Mouse (Mus musculus): ENCODE data around the gene Snx33.
"Not testable (repeated sequence)": the region's sequence is repeated elsewhere in the genome, so short reads cannot be mapped to it uniquely, and the experiment has no call there.

The Snx33 gene

GRCm38 (mm10) chr9:56925291-56926024, 2.7 kb downstream of the Snx33 start:
- DNase-seq (ENCODE audit: low spot score in 2 of 2) = no peak

DNA sequence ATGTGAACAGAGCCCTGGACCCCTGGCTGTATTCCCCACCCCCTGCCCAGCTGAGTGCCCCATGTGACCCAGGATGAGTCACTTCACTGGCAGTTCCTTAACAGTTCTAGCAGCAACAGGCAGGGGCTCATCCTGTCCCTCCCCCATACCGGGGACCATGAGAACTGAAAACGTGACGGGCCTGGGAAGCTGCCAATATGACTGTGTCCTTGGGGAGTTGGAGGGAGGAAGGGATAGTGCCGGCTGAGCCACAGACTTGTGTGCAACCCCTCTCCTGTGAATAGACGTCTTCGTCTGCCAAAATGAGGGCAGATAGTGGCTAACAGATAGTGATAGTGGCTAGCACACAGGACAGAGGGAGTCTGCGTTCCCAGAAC, 3.5 kb downstream of the Snx33 start:
- peak; percentile 21 to 30 for DNase-seq (ENCODE audit: low spot score in 2 of 2)

GRCm38 (mm10) chr9:56923841-56924650, 4.1 kb downstream of the Snx33 start:
- no peak for DNase-seq (ENCODE audit: low spot score in 2 of 2)

- DNase-seq (ENCODE audit: low spot score in 2 of 2) = no peak
Measured at GRCm38 (mm10) chr9:56922746-56923145, 5.4 kb downstream of the Snx33 start.

DNA sequence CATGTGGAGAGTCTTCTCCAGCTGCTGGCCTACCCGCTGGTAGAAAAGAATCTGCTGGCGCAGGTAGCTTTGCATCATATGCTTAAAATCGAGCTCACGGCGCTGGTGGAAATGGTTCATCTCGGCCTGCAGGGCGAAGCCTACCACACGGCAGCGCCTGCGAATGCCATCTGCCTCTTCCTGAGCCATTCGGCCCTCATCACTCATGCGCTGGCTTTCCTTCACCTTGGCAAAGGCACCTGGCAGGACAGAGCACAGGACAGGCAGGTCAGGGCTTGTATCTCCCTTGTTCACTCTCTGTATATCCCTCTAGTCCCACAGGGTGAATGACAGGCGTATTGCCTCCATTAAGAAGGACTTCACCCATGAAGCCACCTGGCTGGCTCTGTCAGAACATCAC, 9.7 kb downstream of the Snx33 start:
- no peak for DNase-seq (ENCODE audit: low spot score in 2 of 2)

- DNase-seq (ENCODE audit: low spot score in 2 of 2) = no peak
Measured at GRCm38 (mm10) chr9:56917131-56917530, 11.0 kb downstream of the Snx33 start.

DNA sequence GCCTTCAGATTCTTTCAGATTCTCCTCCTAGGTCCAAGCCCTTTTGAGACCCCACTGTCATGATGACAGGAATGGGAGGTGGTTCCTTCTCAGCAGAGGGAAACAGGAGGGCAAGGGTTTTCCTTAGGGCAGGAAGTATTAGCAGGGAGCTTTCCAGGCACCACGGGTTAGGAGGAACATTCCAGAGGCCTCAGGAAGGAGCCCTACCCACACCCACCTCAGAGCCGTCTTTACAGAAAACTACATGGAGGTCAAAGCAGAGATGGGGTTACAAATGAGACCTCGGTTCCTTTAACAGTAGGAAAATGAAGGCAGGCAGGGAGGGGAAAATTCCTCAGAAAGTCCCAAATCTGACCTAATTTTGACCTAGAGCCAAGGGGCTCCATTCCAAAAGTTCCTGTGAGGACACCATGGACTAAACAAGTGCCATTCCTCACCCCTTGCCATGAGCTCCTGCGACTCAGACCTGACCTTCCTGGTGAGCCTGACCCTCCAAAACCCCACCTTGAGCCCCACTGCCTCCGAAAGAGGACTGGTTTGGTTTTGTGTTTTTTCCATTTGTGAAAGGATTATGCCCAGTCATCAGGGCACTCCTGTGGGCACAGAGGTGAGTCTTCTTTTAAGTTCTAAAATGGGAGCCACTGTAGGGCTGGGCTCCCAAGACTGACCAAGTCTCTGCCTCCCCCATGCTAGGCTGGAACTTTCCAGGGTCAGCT, 12.3 kb downstream of the Snx33 start:
- DNase-seq (ENCODE audit: low spot score in 2 of 2) = no peak

- no peak for DNase-seq (ENCODE audit: low spot score in 2 of 2)
Measured at GRCm38 (mm10) chr9:56915116-56915515, 13.1 kb downstream of the Snx33 start.

DNA sequence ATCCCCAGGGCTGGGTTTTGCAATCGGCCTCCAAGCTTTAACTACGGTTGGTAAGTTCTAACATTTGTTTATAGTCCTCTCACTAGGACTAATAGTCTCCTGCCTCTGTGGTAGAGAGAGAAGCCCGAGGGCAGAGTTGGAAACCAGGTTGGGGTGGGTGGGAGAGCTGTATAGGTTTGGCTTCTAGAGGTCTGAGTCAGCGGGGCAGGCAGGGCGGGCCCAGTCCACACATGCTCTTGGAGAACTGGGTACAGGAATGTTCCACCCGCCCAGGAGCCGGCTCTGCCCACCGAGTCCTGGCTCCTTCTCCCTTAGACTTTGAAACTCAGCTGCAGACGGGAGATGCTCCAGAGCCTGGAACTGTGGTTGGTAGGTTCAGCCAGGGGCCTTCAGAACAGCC, 14.2 kb downstream of the Snx33 start:
- no peak for DNase-seq (ENCODE audit: low spot score in 2 of 2)

DNA sequence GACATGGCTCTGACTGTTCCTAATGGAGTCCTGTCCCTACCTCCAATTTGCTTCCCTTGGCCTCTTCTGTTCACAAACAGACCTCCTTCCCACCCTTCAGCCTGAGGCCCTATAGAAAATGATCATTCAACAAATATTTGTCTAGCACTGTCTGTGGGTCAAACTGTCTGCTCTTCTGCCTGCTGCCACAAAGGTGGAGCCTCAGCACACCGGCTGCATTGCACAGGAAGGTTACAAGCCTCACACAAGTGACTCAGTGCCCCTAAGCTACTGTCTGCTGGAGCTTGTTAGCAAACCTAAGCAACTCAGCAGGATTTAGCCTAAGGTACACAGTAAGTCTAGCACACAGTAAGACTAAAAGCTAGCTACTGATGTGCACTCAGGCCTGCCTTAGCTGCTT, 17.2 kb downstream of the Snx33 start:
- no peak for DNase-seq (ENCODE audit: low spot score in 2 of 2)

- DNase-seq (ENCODE audit: low spot score in 2 of 2) = not testable (repeated sequence)
Measured at GRCm38 (mm10) chr9:56909991-56910390, 18.2 kb downstream of the Snx33 start.

DNA sequence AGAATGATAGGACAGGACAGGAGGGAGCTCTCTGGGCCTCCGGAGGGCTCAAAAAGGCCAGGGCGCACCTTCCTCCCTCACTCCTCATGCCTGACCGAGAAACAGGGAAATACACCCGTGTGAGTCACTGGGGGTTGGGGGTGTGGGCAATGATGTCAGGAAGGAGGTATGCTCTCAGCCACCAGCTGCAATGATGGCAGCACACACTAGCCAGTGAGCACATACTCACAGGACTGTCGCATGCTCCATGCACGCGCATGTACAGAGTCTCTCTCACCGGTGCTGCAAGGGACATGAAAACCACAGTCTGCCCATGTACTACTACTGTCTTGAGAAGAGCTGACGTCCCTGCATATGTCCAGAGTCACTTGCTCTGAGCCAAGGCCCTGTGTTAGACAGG, 20.6 kb downstream of the Snx33 start:
- no peak for DNase-seq (ENCODE audit: low spot score in 2 of 2)

GRCm38 (mm10) chr9:56903662-56904061, 24.5 kb downstream of the Snx33 start:
- no peak for DNase-seq (ENCODE audit: low spot score in 2 of 2)

DNA sequence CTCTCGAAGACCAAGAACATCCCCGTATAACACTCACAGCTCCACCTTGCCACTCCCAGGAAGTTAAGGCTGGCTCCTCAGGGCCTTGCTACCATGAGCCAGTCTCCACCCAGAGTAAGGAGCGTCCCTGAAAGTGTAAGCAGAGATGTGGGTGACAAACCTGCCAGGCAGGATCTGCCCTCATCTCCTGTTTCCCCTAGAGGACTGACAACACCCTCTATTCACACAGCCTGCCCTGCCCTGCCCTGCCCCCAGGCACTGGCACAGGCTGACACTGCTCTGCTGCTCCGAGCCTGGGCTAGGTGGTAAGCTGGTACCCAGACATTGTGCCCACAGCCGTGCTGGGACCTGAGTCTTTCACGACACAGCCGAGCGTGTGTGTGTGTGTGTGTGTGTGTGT, 27.0 kb downstream of the Snx33 start:
- DNase-seq (ENCODE audit: low spot score in 2 of 2) = no peak

DNA sequence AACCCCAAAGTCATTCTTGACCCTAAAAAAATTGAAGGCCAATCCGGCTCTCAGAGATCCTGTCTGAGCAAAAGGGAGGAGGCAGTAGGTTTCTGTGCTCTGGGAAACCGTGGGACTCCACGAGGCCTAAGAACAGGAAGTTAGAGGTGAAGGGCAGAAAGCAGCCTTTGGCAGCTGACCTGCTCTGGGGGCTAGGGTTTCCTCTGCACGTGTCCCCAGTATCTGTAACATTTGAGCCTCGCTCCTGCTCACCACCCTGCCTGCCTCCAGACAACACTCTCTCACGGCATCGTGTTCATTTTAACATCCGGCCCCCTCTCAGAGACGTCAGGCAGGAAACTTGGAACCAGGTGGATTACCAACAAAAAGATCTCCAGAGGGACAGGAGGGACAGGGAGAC, 27.6 kb downstream of the Snx33 start:
- no peak for DNase-seq (ENCODE audit: low spot score in 2 of 2)

GRCm38 (mm10) chr9:56900060-56900459, 28.1 kb downstream of the Snx33 start:
- no peak for DNase-seq (ENCODE audit: low spot score in 2 of 2)

- no peak for DNase-seq (ENCODE audit: low spot score in 2 of 2)
Measured at GRCm38 (mm10) chr9:56899409-56899808, 28.8 kb downstream of the Snx33 start.

DNA sequence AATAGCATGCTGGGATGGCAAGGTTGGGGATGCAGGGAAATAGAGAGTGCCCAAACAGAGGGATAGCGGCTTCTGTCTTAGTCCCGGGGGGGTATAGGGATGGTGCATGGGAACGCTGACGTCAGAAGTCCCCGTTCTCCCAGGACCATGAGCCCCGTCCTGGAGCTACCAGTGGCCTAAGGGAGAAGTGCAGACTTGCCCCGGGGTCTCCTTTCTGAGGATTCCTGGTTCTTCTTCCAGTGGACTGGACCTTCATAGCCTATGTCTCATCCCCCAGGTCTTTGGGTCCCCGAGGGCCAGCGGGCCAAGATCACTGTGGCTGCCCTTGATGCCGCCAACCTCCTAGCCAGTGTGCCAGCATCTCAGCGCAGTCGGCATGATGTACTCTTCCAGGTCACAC, 31.4 kb downstream of the Snx33 start:
- no peak for DNase-seq (ENCODE audit: low spot score in 2 of 2)

GRCm38 (mm10) chr9:56894006-56894405, 34.2 kb downstream of the Snx33 start:
- DNase-seq (ENCODE audit: low spot score in 2 of 2) = no peak

GRCm38 (mm10) chr9:56893313-56893712, 34.9 kb downstream of the Snx33 start:
- no peak for DNase-seq (ENCODE audit: low spot score in 2 of 2)

- no peak for DNase-seq (ENCODE audit: low spot score in 2 of 2)
Measured at GRCm38 (mm10) chr9:56892111-56892510, 36.1 kb downstream of the Snx33 start.

DNA sequence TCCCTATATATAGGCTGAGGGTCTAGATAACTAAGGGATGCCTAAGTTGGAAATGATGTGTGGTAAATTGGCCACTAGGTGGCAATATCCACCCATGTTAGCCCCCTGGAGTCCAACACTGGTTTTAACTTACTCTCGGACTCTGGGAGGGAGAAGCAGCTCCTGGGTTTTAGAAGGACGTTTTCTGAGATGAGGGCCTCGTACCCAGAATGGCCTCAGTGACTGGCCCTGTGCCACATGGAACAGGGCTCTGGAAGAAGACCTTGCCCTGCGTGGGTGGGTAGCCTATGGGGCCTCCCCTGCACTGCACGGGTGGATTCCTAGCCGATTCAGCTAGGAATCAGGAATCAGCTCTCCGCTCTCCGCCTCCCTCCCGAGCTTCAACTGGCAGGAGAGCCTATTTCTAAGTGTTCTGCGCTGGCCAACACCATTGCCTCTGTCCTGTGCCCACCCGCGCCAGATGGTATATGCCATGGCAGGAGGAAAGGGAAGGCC, 36.6 kb downstream of the Snx33 start:
- DNase-seq (ENCODE audit: low spot score in 2 of 2) = no peak

Data from right cerebral cortex, postnatal 36 days (tissue).